Mouse (Mus musculus) lung, postnatal 0 days (tissue): ENCODE results near the gene Strn4.

Source experiments
- CTCF ChIP-seq: IDR thresholded peaks from 2 replicates; pipeline ENCODE4 v1.5.1; 2016; ENCODE audit warnings: antibody characterized with exemption, mild to moderate bottlenecking
- EP300 ChIP-seq: IDR thresholded peaks from 2 replicates; pipeline ENCODE4 v1.6.1; 2016; ENCODE audit warnings: antibody characterized with exemption, mild to moderate bottlenecking, control low read depth

GRCm38 (mm10) chr7:16867488-16867887 lies 51.8 kb downstream of the Strn4 start:
- TF ChIP-seq EP300, result no peak
- TF ChIP-seq CTCF, result no peak
